9 mouse cellular contexts compared by ENCODE assay signal in the genomic region with DNA sequence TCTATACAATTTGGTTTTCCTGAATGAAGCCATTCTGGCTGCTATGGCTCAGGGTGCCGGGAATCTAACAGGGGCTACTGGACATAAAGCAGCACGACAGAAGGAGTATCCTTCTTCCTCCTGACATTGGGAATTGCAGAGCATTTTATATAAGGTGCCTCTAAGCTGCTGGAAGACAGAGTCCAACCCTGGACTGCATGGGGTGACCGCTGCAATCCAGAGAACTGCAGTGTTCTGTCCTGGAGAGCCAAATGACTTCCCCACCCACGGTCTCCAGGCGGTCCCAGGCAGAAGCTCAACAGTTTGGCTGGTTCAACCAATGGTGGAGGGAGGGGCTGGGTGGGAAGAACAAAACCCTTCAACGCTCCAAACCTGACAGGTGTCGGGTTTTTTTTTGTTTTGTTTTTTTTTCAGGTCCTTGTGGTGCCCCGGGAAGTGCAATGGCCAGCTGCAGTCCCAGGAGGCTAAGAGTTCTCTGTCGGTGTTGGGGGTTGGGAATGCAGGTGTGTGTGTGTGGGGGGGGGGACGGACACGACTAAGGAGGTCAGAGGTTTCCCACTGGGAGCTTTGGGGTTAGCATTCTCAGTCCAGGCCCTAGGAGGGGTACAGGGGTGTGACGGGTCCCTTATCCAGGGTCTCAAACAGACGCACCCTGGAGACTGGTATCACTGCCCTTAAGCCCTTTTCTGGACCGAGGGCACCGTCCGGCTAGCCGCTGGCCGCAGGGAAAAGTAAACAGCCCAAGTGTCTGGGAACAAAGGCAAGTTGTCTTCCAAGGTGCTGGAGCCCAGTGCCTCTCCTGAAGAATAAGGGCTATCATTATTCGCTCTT. TPM values are rescaled to one million over a fixed set of nuclear protein-coding genes. Genes with fewer than 3 reads are reported as not detected.
DNase-seq lines count a peak whose midpoint lies in the region; ATAC-seq and TF ChIP-seq lines count a peak whose summit lies in the region.
"Had no signal": no experiment of that assay in that cellular context is flagged by ENCODE, and none has a peak within 500 bp of the region (broad histone marks: within the 10 kb centered on the region; RNA-seq: fewer than 3 reads in every experiment).

No protein-coding gene starts in this region.

- H3K4me1 ChIP-seq in limb, embryonic 14.5 days (ENCODE audit: control insufficient read depth, insufficient read depth, low read length) = peaks cover 62% of the 10 kb centered on the region
- H3K4me1 ChIP-seq in stomach, postnatal 0 days (replicated peaks; ENCODE audit: control insufficient read depth, insufficient read depth) = peaks cover 5% of the 10 kb centered on the region

- H3K27me3 ChIP-seq in limb, embryonic 14.5 days (ENCODE audit: control insufficient read depth, insufficient read depth, low read length) = no peaks in the 10 kb centered on the region
- H3K27me3 ChIP-seq in stomach, postnatal 0 days (ENCODE audit: control insufficient read depth, insufficient read depth, low read length) = no peaks in the 10 kb centered on the region

- peak overlapping the region; percentile 98 for H3K9ac ChIP-seq in limb, embryonic 14.5 days (ENCODE audit: low read depth, low read length, severe bottlenecking)
- H3K9ac ChIP-seq in stomach, postnatal 0 days (ENCODE audit: low read length) = peak overlapping the region; percentile 83

- H3K27ac ChIP-seq in limb, embryonic 14.5 days (replicated peaks; ENCODE audit: low read depth, low read length) = peak overlapping the region; percentile 99
- H3K27ac ChIP-seq in stomach, postnatal 0 days (replicated peaks) = peak overlapping the region; percentile 89

- peak overlapping the region; percentile 87 for H3K4me2 ChIP-seq in limb, embryonic 14.5 days (replicated peaks; ENCODE audit: low read depth, low read length, severe bottlenecking)
- peak overlapping the region; percentile 95 for H3K4me2 ChIP-seq in stomach, postnatal 0 days (replicated peaks; ENCODE audit: low read depth)

- H3K36me3 ChIP-seq in limb, embryonic 14.5 days (ENCODE audit: control insufficient read depth, insufficient read depth, low read length) = peaks cover 31% of the 10 kb centered on the region
- peaks cover under 1% of the 10 kb centered on the region; the same call in 1 of the 2 replicates for H3K36me3 ChIP-seq in stomach, postnatal 0 days (ENCODE audit: control insufficient read depth, insufficient read depth, low read length)

- H3K4me3 ChIP-seq in limb, embryonic 14.5 days (replicated peaks; ENCODE audit: low read length) = peak overlapping the region; percentile 93
- peak overlapping the region; percentile 81 for H3K4me3 ChIP-seq in stomach, postnatal 0 days (ENCODE audit: low read depth, low read length)

- TF ChIP-seq POLR2A in limb, embryonic 14.5 days (IDR thresholded peaks at IDR 0.05; ENCODE audit: borderline replicate concordance, extremely low read depth, insufficient read depth, insufficient read length) = no peak

- no peak for TF ChIP-seq CTCF in stomach, postnatal 0 days (IDR thresholded peaks at IDR 0.05; ENCODE audit: low read depth)

- intact Hi-C loops in heart, postnatal 10 days (cut with DNase I) = loop anchor here (2.0 kb wide), 2 partner anchors 31 to 69 kb away; no protein-coding TSS in a partner anchor

- no peaks in the 10 kb centered on the region for H3K9me3 ChIP-seq in limb, embryonic 14.5 days (ENCODE audit: control insufficient read depth, low read length)
- no peaks in the 10 kb centered on the region for H3K9me3 ChIP-seq in stomach, postnatal 0 days (ENCODE audit: control insufficient read depth, low read length)

- DNase-seq in heart, adult 11 months = peak; percentile 91
- no peak for DNase-seq in heart, postnatal 10 days
- DNase-seq in thymus, postnatal 4 days = peak; percentile 21
- DNase-seq in thymus, postnatal 36 days = no peak
- DNase-seq in limb, embryonic 14.5 days (ENCODE audit: low spot score) = no peak
- no peak for DNase-seq in stomach, postnatal 0 days (ENCODE audit: low spot score)
- no peak for DNase-seq in embryo, embryonic 11 days

- ATAC-seq in limb, embryonic 14.5 days (ENCODE audit: low FRiP score, low read depth) = no peak
- peak; percentile 17; the same call in 1 of the 2 replicates for ATAC-seq in stomach, postnatal 0 days (ENCODE audit: low FRiP score, low TSS enrichment)
- no peak for ATAC-seq in erythroid progenitor cell, adult 5-6 weeks (replicated peaks; ENCODE audit: low FRiP score, poor library complexity, severe bottlenecking)

- no peak for TF ChIP-seq EP300 in stomach, postnatal 0 days (optimal IDR thresholded peaks at IDR 0.05)

- WGBS in limb, embryonic 14.5 days = 2% methylated on average over 19 of the region's 19 CpGs
- WGBS in stomach, postnatal 0 days = 9% methylated on average over 19 of the region's 19 CpGs

RNA-seq across cellular contexts. Expression of a gene that starts 1.4 kb away (rescaled TPM):
- 10 to 100 TPM; 11.5 to 13.2 TPM for total RNA-seq in heart, postnatal 10 days (2021)
- 110 and 143 TPM in 2 replicates for polyA plus RNA-seq in limb, embryonic 14.5 days (2012; rRNA removed)
- 84.7 and 96.9 TPM in 2 replicates for polyA plus RNA-seq in limb, embryonic 14.5 days (2014; fragmentation: Nextera tagmentation; extraction: Ambion mirVana)
- 5.7 and 6.6 TPM in 2 replicates for polyA plus RNA-seq in stomach, postnatal 0 days (2015; fragmentation: Nextera tagmentation; extraction: Ambion mirVana)
- not detected in 2 replicates for total RNA-seq in erythroid progenitor cell, adult 5-6 weeks (2015; ENCODE audit: low replicate concordance)
- total RNA-seq in erythroid progenitor cell, adult 5-6 weeks (2017; ENCODE audit: low replicate concordance) = 0.39 TPM in 1 of 2 replicates, not detected in the other
- total RNA-seq: common myeloid progenitor, adult 5-6 weeks had no signal

Comparison
In these comparisons a context has a peak if more than half of its experiments do, and no peak if none do; other contexts are left out.
1. DNase-seq: peak in heart, adult 11 months (single experiment) and thymus, postnatal 4 days (single experiment); none in heart, postnatal 10 days (0 of 2), thymus, postnatal 36 days (0 of 2), limb, embryonic 14.5 days (single experiment), stomach, postnatal 0 days (single experiment) and embryo, embryonic 11 days (single experiment).
2. RNA of a gene that starts 1.4 kb away (total RNA-seq): 11.5 to 13.2 TPM in heart, postnatal 10 days; 0.39 TPM in erythroid progenitor cell, adult 5-6 weeks; every median in the first group is over 4 times any median in the second.